Mouse (Mus musculus) adipocyte (in vitro differentiated cells): ENCODE measurements around the gene Nek9.

Experiments used
- DNase-seq: peaks from one replicate; pipeline ENCODE4 v3.0.0-alpha.2; 2016; ENCODE audit warnings: low spot score

The Nek9 gene

GRCm38 (mm10) chr12:85263190-85263589, 76.0 kb downstream of the Nek9 start:
- DNase-seq: no peak

GRCm38 (mm10) chr12:85262489-85262888, 76.7 kb downstream of the Nek9 start:
- no peak for DNase-seq

- no peak for DNase-seq
Measured at GRCm38 (mm10) chr12:85257008-85257639, 82.0 kb downstream of the Nek9 start.

DNA sequence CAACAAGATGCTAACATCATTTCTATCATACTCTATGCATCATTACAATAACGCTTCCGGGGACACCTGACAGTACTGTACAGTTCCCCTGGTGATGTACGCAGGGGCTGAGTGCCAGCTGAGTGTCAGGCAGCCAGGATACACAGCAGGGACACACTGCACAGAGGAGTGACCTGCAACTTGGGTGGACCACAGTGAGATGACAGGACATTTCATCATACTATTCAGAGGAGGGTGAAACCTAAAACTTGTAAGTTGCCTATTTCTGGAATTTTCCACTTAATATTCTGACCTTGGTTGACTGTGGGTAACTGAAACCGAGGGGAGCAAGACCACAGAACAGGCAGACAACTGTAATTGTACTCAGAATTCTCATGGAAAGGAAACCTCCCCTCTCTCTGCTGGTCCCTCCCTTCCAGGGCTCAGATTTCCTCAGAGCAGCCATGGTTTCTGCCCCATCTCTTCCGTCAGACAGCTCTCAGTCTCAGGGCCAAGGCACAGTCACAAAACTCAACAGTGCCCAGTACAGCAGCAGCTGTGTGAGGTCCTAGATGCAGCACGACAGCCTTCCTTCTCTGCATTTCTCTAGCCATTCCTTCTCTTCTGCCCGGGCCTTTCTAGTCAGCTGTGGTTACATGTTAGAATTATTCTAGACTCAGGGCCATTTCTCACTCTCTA, 82.9 kb downstream of the Nek9 start:
- DNase-seq: no peak

GRCm38 (mm10) chr12:85252083-85252482, 87.1 kb downstream of the Nek9 start:
- no peak for DNase-seq
